Mouse (Mus musculus): Measurements from ENCODE around the gene Gtf3c1.

Gene Gtf3c1

GRCm38 (mm10) chr7:125608183-125608688 is 99.3 kb downstream of the Gtf3c1 start:
- WGBS: 86% methylated on average over 4 of the region's 4 CpGs

GRCm38 (mm10) chr7:125607384-125608182 is 100.0 kb downstream of the Gtf3c1 start:
- 70% methylated on average over 6 of the region's 6 CpGs for WGBS

GRCm38 (mm10) chr7:125606265-125607164 is 101.1 kb downstream of the Gtf3c1 start:
- WGBS: 87% methylated on average over 2 of the region's 2 CpGs

DNA sequence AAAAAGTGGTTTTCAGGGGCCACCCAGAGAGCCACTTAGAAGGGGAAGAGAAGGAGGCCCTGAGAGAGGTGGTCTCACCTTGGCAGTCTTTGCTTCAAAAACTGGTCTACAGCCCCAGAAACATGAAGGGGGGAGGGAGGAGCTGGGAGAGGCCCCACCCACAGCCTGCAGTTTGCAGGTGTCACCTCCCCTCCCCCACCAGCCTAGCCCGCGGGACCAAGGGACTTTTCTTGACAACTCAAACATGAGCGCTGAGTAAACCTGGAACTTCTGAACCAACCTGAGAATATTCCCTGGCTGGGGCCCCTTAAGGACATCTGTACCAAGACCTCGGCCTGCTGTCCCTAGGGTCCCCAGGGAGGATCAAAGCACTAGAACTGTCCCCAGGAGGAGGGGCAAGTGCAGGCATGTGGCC is 101.8 kb downstream of the Gtf3c1 start:
- WGBS: 85% methylated on average over 4 of the region's 4 CpGs

DNA sequence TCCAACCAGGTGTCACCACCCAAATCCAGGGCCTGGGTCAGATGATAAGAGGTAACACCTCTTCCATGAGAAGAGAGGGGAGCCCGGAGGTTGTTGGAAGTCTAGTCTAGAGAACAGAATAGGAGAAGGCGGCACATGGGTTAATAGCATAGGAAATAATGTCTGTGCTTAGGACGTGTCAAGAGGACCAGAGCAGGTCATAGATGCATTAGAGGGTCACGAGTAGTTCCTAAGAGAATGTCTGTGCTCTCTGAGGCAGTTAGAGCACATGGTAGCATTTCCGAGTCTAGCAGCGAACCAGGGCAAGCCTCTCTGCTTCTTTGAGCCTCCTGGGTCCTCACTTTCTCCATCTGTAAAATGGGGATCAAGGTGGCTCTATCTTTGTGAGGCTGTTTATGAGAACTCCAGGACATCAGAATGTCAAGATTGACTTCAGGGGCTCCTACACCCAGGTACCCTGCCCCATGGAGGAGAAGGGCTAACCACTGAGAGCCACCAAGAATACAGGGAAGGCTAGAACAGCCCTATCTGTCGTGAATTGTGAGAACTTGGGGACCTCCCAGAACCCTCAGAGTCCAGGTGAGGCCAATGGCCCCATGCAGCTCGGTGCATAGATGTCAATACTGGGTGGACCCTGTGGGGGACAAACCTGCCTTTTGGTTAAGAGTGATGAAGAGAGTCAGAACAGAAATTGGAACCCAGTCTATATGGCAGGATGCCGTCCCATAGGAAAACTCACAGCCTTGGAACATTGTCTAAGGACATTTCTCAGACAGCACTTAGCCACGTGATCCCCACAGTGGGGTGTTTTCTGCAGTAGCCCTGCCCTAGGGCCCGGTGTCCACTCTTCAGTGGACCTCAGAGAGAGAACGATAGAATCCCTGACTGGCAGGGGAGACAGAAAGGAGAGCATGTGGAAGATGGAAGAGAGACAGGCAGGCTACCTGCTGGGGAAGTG is 102.9 kb downstream of the Gtf3c1 start:
- WGBS: 86% methylated on average over 12 of the region's 12 CpGs

DNA sequence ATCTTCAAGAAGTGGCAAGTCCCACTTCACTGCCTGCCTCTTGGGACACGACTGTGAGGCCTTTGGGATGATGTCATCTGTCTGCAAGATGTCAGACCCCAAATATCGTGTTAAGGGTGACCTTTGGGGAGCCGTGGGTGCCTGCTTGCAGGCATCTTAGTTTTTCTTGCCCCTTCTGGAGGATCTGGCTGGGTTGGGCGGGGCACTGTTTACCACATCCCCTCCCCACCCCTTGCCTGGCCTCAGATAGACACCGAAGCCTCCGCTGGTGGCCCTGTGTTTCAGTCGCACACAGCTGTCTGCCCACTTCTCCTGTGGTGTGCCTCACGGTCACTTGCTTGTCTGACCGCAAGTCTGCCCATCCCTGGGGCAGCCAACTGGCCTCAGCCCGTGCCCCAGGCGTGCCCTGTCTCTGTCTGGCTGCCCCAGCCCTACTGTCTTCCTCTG is 104.4 kb downstream of the Gtf3c1 start, which contains the start of gene Il21r:
Gene Il21r (plus strand): TSS at position 245 of the 447 bp plus-strand sequence.
- WGBS: 78% methylated on average over 11 of the region's 11 CpGs

- 82% methylated on average over 11 of the region's 11 CpGs for WGBS
These were observed 105.6 kb downstream of the Gtf3c1 start for GRCm38 (mm10) chr7:125601821-125602448.

DNA sequence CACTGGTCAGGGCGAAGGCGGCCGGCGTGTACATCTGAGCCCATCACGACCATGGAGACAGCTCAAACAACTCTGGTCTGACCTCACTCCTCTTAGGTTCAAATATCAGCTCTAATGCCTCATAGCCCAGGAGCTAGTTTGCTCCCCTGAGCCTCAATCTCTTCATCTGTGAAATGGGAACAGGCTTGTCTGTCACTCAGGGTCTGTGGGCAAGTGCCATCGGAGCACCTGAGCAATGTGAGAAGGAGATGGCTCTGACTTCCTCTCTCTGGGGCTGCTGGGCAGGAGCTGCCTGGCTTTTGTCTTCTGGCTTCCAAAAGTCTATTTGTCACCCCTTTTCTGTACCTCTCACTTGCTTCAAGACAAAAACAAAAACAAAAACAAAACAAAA is 106.3 kb downstream of the Gtf3c1 start:
- 91% methylated on average over 6 of the region's 6 CpGs for WGBS

DNA sequence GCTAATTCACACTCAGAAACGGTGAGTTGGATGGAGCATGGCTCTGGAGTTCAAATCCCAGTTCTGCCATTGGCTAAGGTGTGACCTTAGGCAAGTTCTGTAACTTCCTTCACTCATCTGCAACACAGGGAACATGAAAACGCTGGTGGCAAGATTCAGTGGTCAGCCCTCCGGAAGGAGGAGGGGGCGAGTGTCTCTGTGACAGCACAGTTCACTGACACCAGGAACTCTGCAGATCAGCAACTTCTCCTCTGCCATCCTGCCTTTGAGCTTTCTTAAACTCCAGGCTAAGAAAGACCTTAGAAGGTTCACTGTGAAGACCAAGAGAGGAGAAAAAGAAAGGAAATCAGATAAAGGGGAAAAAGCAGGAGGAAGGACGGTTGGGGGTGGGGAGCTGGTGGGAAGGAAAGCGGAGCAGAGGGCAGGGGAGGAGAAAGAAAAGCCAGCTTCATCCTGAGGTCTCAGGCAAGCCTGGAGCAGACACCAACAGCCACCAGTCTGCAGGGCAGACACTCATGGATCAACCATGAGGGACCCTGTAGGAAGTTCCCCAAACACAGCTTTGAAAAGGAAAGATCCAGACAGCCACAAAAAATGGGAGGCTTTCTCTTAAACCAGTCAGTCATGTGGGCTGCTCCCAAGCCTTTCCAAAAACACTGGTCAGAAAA is 106.8 kb downstream of the Gtf3c1 start:
- 66% methylated on average over 6 of the region's 6 CpGs for WGBS

DNA sequence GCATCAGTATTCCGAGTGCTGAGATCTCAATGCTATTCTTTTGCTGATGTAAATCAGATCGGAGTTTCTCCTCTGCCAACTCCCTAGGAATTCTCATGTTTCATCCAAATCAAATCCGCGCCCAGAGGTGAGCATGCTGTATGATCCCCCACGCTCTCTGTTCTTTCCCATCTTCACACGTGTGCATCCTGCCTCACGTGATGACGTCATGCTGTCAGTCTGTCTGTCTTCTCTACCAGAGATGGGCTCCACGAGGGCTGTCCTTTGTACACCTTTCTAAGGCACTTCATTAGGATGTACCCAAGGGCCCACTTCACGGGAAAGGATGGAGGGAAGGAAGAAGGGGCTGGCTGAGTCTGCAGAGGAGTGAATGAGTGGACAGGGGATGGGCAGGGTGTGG is 107.4 kb downstream of the Gtf3c1 start:
- WGBS: 74% methylated on average over 10 of the region's 10 CpGs

GRCm38 (mm10) chr7:125599373-125599973 is 108.1 kb downstream of the Gtf3c1 start:
- WGBS: 70% methylated on average over 4 of the region's 4 CpGs

- WGBS: 88% methylated on average over 11 of the region's 11 CpGs
These were observed 109.8 kb downstream of the Gtf3c1 start for GRCm38 (mm10) chr7:125597516-125598347.

- WGBS: 71% methylated on average over 9 of the region's 9 CpGs
These were observed 110.5 kb downstream of the Gtf3c1 start for GRCm38 (mm10) chr7:125597083-125597482.

DNA sequence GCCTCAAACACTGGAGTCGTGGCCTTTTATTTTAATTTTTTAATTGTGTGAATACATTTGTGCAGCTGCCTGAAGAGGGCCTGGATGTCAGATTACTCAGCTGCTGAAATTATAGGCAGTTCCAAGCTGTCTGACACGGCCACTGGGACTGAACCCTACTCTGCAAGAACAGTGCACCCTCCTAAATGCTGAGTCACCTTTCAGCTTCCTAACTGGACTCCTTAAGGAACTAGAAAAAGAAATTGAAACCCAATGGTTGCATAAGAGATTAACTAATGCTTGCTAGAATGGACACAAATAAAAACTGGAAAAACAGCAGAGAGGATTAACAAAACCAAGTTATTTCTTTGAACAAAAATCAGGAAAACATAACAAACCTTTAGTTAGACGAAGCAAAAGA is 111.2 kb downstream of the Gtf3c1 start:
- 71% methylated on average over 3 of the region's 3 CpGs for WGBS

DNA sequence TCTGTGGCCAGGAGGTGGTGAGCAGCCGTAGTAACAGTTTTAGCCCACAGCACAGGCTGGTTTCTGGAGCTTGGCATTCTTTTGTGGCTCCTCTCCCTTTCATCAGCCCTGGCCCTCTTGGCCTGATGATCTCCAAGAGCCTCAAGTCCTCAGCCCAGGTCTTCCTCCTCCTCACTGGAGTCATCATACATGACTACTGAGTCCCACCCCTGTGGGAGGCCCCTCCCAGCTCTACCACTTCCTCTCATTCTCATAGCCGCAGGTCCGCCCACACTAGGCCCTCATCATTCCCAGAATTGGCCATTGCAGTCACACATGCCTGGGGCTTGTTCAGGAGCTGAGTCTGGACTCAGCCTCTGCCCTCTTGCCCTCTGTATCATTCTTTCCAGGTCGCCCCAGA is 113.7 kb downstream of the Gtf3c1 start:
- 90% methylated on average over 4 of the region's 4 CpGs for WGBS

All from cerebral cortex, adult 2 months (tissue).